Mouse (Mus musculus): ENCODE results near the gene Kctd5.
"Not testable (repeated sequence)": the region's sequence is repeated elsewhere in the genome, so short reads cannot be mapped to it uniquely, and the experiment has no call there.

Kctd5 gene

GRCm38 (mm10) chr17:24072919-24073696 is at the start of gene Kctd5:
Kctd5 (minus strand) TSS chr17:24073485.
- DNase-seq, result peak; percentile 95

GRCm38 (mm10) chr17:24119446-24119845 is 46.2 kb upstream of the Kctd5 start:
- no peak for DNase-seq

GRCm38 (mm10) chr17:24113031-24113430 is 39.7 kb upstream of the Kctd5 start:
- peak; percentile 72 for DNase-seq

GRCm38 (mm10) chr17:24111256-24111655 is 38.0 kb upstream of the Kctd5 start:
- no peak for DNase-seq

GRCm38 (mm10) chr17:24108896-24109295 is 35.6 kb upstream of the Kctd5 start:
- DNase-seq, result peak; percentile 73

GRCm38 (mm10) chr17:24105111-24105510 is 31.8 kb upstream of the Kctd5 start:
- no peak for DNase-seq

- DNase-seq, result no peak
These were observed 25.1 kb upstream of the Kctd5 start for GRCm38 (mm10) chr17:24098354-24098753.

GRCm38 (mm10) chr17:24090575-24090974 is 17.3 kb upstream of the Kctd5 start:
- no peak for DNase-seq

- not testable (repeated sequence) for DNase-seq
These were observed 13.1 kb upstream of the Kctd5 start for GRCm38 (mm10) chr17:24086399-24086798.

GRCm38 (mm10) chr17:24084593-24084992 is 11.3 kb upstream of the Kctd5 start:
- no peak for DNase-seq

GRCm38 (mm10) chr17:24077101-24077500 is 3.8 kb upstream of the Kctd5 start:
- no peak for DNase-seq

- no peak for DNase-seq
These were observed 3.8 kb downstream of the Kctd5 start for GRCm38 (mm10) chr17:24069531-24069930.

GRCm38 (mm10) chr17:24068271-24068670 is 5.0 kb downstream of the Kctd5 start:
- no peak for DNase-seq

- no peak for DNase-seq
These were observed 10.7 kb downstream of the Kctd5 start for GRCm38 (mm10) chr17:24062459-24063155.

GRCm38 (mm10) chr17:24057730-24058245 is 15.5 kb downstream of the Kctd5 start:
- DNase-seq, result no peak

- no peak for DNase-seq
These were observed 16.4 kb downstream of the Kctd5 start for GRCm38 (mm10) chr17:24056636-24057625.

- DNase-seq, result no peak
These were observed 24.3 kb downstream of the Kctd5 start for GRCm38 (mm10) chr17:24049008-24049407.

GRCm38 (mm10) chr17:24048053-24048452 is 25.2 kb downstream of the Kctd5 start:
- DNase-seq, result no peak

GRCm38 (mm10) chr17:24046026-24046425 is 27.3 kb downstream of the Kctd5 start:
- no peak for DNase-seq

GRCm38 (mm10) chr17:24045608-24046007 is 27.7 kb downstream of the Kctd5 start:
- DNase-seq, result no peak

- DNase-seq, result no peak
These were observed 28.8 kb downstream of the Kctd5 start for GRCm38 (mm10) chr17:24044482-24044881.

GRCm38 (mm10) chr17:24037844-24038243 is 35.4 kb downstream of the Kctd5 start, which contains the start of gene Prss27:
Prss27 (plus strand) TSS chr17:24038144.
- no peak for DNase-seq

GRCm38 (mm10) chr17:24037360-24037759 is 35.9 kb downstream of the Kctd5 start:
- no peak for DNase-seq

Measured in cerebellum, adult 9-10 months (tissue).